Mouse (Mus musculus): Measurements from ENCODE around the gene Snx30.
A peak's percentile ranks its signal among the peaks of the same experiment; 100 is the strongest.

DNA sequence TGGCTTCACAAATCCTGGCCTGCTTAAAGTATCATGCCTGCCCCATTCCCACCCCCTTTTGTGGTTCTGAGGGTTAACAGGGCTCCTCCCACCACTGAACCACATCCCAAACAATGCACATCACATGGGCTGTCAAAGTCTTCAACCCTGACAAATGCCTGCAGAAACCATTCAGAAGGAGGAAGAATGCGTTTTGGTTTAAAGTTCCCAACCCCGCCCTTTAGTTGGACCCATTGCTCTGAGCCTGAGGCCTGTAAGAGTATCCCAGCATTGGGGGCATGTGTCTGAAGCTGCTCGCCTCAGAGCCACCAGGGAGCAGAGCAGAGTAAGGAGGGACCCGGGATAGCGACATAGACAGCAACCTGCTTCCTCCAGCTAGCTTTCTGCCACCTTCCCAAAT lies 68.2 kb downstream of the Snx30 start:
- peak; percentile 43 for TF ChIP-seq CTCF (IDR thresholded peaks at IDR 0.05; ENCODE audit: low read depth)
- no peak for TF ChIP-seq EP300 (optimal IDR thresholded peaks at IDR 0.05)
